Mouse (Mus musculus) forebrain, postnatal 0 days (tissue): ENCODE data around the gene Mcam. TPM values are rescaled to one million over a fixed set of nuclear protein-coding genes. Genes with fewer than 3 reads are reported as not detected.

Source experiments
- ATAC-seq: fragments of 200-750 bp; cut with Nextera tagmentation; 2 replicates; pipeline ENCODE4 v1.8.0; 2017; ENCODE audit warnings: mild to moderate bottlenecking, moderate library complexity
- DNase-seq: peaks from one replicate; pipeline ENCODE4 v3.0.0-alpha.2; 2015
- H3K27ac ChIP-seq: fragments of 300-500 bp; sonication (generic); 2 replicates; pipeline ENCODE4 v1.5.1; 2014; ENCODE audit warnings: low read depth, mild to moderate bottlenecking, antibody characterized with exemption, low read length, moderate library complexity, mixed read lengths
- H3K27me3 ChIP-seq: fragments of 300-500 bp; sonication (generic); 2 replicates; pipeline ENCODE4 v1.6.1; 2014; ENCODE audit warnings: mild to moderate bottlenecking, low read length, mixed read lengths; ENCODE audit not compliant: insufficient read depth
- H3K36me3 ChIP-seq: fragments of 300-500 bp; sonication (generic); 2 replicates; pipeline ENCODE4 v1.6.1; 2014; ENCODE audit warnings: mild to moderate bottlenecking, moderate library complexity; ENCODE audit not compliant: insufficient read depth
- H3K4me1 ChIP-seq: fragments of 300-500 bp; sonication (generic); 2 replicates; pipeline ENCODE4 v1.6.1; 2014; ENCODE audit warnings: antibody characterized with exemption; ENCODE audit not compliant: insufficient read depth
- H3K4me2 ChIP-seq: fragments of 300-500 bp; sonication (generic); 2 replicates; pipeline ENCODE4 v1.6.1; 2014; ENCODE audit warnings: low read depth, mild to moderate bottlenecking, moderate library complexity
- H3K4me3 ChIP-seq: fragments of 300-500 bp; sonication (generic); 2 replicates; pipeline ENCODE4 v1.5.1; 2014; ENCODE audit warnings: low read depth, low read length, mixed read lengths
- H3K9ac ChIP-seq: fragments of 300-500 bp; sonication (generic); 2 replicates; pipeline ENCODE4 v1.6.1; 2014; ENCODE audit warnings: mild to moderate bottlenecking
- H3K9me3 ChIP-seq: fragments of 300-500 bp; sonication (generic); 2 replicates; pipeline ENCODE4 v1.6.1; 2016; ENCODE audit warnings: low read length
- CTCF ChIP-seq: sonication (generic); IDR thresholded peaks from 2 replicates; pipeline ENCODE4 v1.5.1; 2016; ENCODE audit warnings: antibody characterized with exemption, control low read depth, low read depth
- WGBS: fragments of 180-500 bp; shearing (Covaris S2); extraction: QIAGEN DNeasy Blood & Tissue Kit; methylation state at CpG from one replicate; pipeline ENCODE4 v1.1.7; 2014; 5-methylcytosine and 5-hydroxymethylcytosine counted together
- polyA plus RNA-seq: library from polyadenylated mRNA; unstranded; fragments of >200 nt; fragmentation: Nextera tagmentation; extraction: Ambion mirVana; gene quantifications from 2 replicates; pipeline ENCODE4 v1.2.1, GENCODE M21; 2015
- total RNA-seq: library from RNA; depleted of rRNA; stranded (reverse); fragments of >200 nt; gene quantifications from 2 replicates; pipeline ENCODE4 v1.2.3, GENCODE M21; 2014

The Mcam gene
- total and polyA plus RNA-seq, 2 experiments from 2014 or later = 5.0 to 21.1 TPM

DNA sequence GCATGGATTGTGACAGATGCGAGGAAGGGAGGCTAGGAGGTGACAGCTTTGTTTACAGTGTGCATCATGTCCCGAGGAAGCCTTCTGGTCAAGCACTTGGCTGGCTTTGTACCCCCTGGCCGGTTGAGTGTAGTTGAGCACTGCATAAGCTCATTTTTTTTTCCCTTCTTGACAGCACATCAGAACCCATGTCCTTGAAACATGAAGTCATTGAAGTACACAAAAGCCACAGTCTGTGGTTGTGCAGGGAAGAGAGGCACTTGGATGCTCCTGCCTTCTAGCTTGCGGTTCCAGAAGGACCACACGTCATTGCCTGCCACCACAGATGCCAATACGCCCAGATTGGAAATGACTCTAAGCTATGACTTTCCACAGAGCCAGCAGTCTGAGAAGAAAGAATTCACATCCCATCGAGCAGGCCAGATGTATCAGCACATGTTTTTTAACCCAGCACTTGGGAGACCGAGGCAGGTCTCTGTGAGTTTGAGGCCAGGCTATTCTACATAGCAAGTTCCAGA, 14.3 kb upstream of the Mcam start:
- no peaks in the 10 kb centered on the region for H3K27me3 ChIP-seq
- no peak for DNase-seq
- H3K4me2 ChIP-seq = no peak overlapping the region
- WGBS = 84% methylated on average over 8 of the region's 8 CpGs
- H3K4me3 ChIP-seq = no peak overlapping the region
- ATAC-seq = no peak
- no peak for TF ChIP-seq CTCF
- no peaks in the 10 kb centered on the region for H3K36me3 ChIP-seq
- H3K9ac ChIP-seq = no peak overlapping the region
- no peaks in the 10 kb centered on the region for H3K9me3 ChIP-seq
- no peak overlapping the region for H3K27ac ChIP-seq
- no peaks in the 10 kb centered on the region for H3K4me1 ChIP-seq

DNA sequence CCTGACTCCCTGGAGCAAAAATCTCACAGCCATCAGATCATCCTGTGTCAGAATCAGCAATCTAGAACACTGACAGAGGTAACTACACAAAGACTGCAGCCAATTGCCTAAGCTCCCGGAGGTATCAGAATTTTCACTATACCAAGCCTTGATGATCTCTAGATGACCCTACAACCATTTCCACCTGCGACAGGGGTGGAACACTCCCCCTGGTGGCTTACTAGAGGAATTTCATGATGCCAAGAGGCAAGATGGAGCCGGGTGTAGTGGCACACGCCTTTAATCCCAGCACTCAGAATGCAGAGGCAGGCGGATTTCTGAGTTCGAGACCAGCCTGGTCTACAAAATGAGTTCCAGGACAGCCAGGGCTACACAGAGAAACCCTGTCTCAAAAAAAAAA, 10.0 kb upstream of the Mcam start:
- Histone ChIP-seq H3K27ac (no peak overlapping the region), H3K36me3 (no peaks in the 10 kb centered on the region), H3K9ac (no peak overlapping the region), H3K4me3 (no peak overlapping the region), H3K4me2 (no peak overlapping the region), H3K27me3 (no peaks in the 10 kb centered on the region), H3K4me1 (no peaks in the 10 kb centered on the region), H3K9me3 (no peaks in the 10 kb centered on the region)
- ATAC-seq (no peak), DNase-seq (no peak)
- peak; percentile 56 for TF ChIP-seq CTCF
- WGBS = 78% methylated on average over 6 of the region's 6 CpGs

DNA sequence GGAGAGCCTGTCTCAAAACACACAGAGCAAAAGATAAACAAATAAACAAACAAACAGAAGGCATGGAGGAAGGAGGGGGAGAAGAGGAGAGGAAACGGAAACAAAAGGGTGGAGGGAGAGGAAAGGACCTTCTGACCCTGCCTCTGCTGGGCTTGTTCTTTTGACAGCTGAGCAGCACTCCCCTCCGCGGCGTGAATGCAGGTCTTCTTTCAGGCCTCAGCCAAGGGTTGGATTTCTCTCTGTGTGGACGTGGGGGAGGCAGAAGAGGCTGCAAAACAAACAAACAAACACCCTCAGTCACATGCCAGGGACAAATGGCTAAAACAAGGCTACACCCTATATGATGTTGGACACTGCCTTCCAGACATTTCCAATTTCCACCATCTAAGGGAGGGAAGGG, 9.2 kb upstream of the Mcam start:
- ATAC-seq (no peak), DNase-seq (no peak)
- 59% methylated on average over 5 of the region's 5 CpGs for WGBS
- no peak for TF ChIP-seq CTCF
- Histone ChIP-seq H3K4me3 (no peak overlapping the region), H3K9ac (no peak overlapping the region), H3K4me1 (no peaks in the 10 kb centered on the region), H3K27ac (no peak overlapping the region), H3K27me3 (no peaks in the 10 kb centered on the region), H3K9me3 (no peaks in the 10 kb centered on the region), H3K36me3 (no peaks in the 10 kb centered on the region), H3K4me2 (no peak overlapping the region)

DNA sequence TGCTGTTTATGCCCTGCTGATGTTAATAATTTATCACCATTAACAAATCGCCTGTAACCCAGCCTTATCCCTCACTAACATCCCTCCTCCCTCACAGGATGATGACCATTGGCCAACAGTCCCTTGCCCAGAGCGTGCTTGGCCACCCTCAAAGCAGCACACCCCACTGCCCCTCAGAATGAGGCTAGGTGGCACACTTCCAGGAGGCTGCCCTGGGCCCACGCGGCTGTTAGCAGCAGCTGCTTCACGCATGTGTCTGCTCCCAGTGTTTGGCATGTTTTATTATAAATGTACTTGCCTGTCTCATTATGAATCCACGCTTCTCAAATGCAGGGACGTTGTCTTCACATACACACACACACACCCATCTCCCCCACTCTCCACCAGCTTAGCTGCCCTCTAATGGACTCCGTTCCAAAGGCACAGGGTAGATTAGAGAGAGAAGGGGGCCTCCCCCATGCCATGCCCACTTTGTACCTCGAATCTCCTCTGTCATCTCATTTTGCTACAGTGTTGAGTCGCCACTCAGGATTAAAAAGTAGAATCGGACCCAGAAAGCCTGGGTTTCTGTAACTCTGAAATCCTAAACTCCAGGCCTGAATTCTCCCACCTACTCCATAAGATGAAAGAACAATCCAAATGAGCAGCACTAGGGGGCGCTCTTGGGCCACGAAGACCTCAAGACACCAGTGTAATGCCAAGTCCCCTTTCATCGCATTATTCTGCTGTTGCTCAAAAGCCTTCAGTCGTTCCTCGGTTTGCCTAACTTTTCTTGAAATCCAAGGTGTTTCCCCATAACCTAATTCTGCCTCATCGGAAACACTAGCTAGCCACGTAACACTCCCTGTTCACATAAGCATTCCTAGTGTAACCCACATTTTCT, 8.5 kb upstream of the Mcam start:
- DNase-seq = peak; percentile 94
- Histone ChIP-seq H3K9ac (no peak overlapping the region), H3K4me1 (no peaks in the 10 kb centered on the region), H3K4me3 (no peak overlapping the region), H3K9me3 (no peaks in the 10 kb centered on the region), H3K27ac (no peak overlapping the region), H3K4me2 (peak overlapping the region; percentile 25; the same call in 1 of the 2 replicates), H3K36me3 (no peaks in the 10 kb centered on the region), H3K27me3 (0 out of 2 replicates have a peak, but pooled peaks cover under 1% of the 10 kb centered on the region)
- TF ChIP-seq CTCF = peak; percentile 93
- peak; percentile 88 for ATAC-seq
- WGBS = 21% methylated on average over 18 of the region's 18 CpGs

DNA sequence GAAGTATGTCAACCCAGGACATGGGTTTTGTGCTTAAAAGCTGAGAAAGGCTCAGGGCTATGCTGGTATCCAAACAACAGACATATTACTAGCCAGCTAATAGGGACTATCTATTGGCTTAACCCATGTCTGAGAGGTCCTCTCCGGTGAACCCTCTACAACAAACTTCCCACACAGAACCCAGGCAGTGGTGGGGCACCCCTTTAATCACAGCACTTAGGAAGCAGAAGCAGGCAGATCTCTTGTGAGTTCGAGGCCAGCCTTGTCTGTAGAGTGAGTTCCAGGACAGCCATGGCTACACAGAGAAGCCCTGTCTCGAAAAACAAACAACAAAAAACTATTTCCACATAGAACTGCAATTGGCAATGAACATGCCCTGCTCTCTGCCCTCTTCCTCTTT, 7.5 kb upstream of the Mcam start:
- H3K27ac ChIP-seq = no peak overlapping the region
- H3K4me1 ChIP-seq = no peaks in the 10 kb centered on the region
- DNase-seq = no peak

DNA sequence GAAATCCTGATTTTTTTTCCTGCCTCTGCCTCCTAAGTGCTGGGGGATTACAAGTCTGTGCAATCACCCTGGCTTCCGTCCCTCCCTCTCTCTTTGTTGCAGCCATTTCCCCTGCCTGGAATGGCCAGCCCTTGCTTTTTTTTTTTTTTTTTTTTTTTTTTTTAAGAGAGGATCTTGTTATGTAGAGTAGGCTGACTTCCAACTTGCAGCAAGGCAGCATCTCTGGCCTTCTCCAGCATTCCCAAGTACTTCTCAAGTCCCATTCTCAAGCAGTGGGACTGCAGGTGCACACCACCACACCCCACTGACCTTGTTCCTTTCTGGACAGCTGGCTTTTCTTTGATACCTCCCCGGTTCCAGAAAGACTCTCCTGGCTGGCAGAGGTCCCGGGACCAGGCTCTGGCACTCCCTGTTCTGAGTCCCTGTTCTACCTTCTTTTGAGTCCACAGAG, 6.9 kb upstream of the Mcam start:
- H3K36me3 ChIP-seq = no peaks in the 10 kb centered on the region
- H3K9me3 ChIP-seq = no peaks in the 10 kb centered on the region
- H3K9ac ChIP-seq = no peak overlapping the region
- no peak overlapping the region for H3K4me2 ChIP-seq
- H3K27ac ChIP-seq = no peak overlapping the region
- H3K27me3 ChIP-seq = peaks cover 8% of the 10 kb centered on the region; the same call in 1 of the 2 replicates
- TF ChIP-seq CTCF = no peak
- H3K4me1 ChIP-seq = no peaks in the 10 kb centered on the region
- 40% methylated on average over 3 of the region's 3 CpGs for WGBS
- no peak for ATAC-seq
- DNase-seq = no peak
- no peak overlapping the region for H3K4me3 ChIP-seq

More for the DNA sequence above, 7.5 kb upstream of the Mcam start:
- Histone ChIP-seq H3K27me3 (peaks cover 8% of the 10 kb centered on the region; the same call in 1 of the 2 replicates), H3K9me3 (no peaks in the 10 kb centered on the region), H3K4me2 (no peak overlapping the region), H3K9ac (no peak overlapping the region), H3K36me3 (no peaks in the 10 kb centered on the region), H3K4me3 (no peak overlapping the region)
- 90% methylated on average over 3 of the region's 3 CpGs for WGBS
- ATAC-seq = no peak
- no peak for TF ChIP-seq CTCF

DNA sequence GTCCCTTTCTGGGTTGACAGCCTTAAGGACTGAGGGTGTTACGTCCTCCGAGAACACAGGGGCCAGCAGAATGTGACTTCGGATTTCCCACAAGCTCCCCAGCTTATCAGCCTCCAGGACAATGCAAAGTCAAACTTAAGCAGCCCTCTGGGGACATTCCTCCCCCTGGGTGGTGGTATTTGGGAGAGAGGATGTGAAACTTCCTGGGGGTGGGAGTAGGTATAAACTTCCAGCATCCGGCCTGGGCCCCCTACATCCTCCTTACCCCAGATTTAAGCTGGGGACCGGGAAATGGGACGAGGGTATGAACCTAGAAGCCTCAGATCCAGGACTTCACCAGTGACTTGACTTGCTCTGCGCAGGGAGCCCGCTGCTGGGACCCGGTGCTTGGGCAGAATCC, 4.6 kb upstream of the Mcam start:
- DNase-seq = no peak
- H3K27me3 ChIP-seq = peaks cover 14% of the 10 kb centered on the region; the same call in 1 of the 2 replicates
- peak overlapping the region; percentile 37; the same call in 1 of the 2 replicates for H3K9ac ChIP-seq
- no peak for TF ChIP-seq CTCF
- no peak for ATAC-seq
- WGBS = 17% methylated on average over 9 of the region's 9 CpGs
- peak overlapping the region; percentile 57 for H3K4me2 ChIP-seq
- no peaks in the 10 kb centered on the region for H3K9me3 ChIP-seq
- no peaks in the 10 kb centered on the region for H3K36me3 ChIP-seq
- H3K27ac ChIP-seq = peak overlapping the region; percentile 54; the same call in 1 of the 2 replicates
- H3K4me3 ChIP-seq = peak overlapping the region; percentile 28
- 0 out of 2 replicates have a peak, but pooled peaks cover 4% of the 10 kb centered on the region for H3K4me1 ChIP-seq
